Comparison of ENCODE assay signal across 6 mouse cellular contexts in genomic region chr4:145570461-145570860, GRCm38 (mm10). TPM values are rescaled to one million over a fixed set of nuclear protein-coding genes. Genes with fewer than 3 reads are reported as not detected.
"Had no signal": no experiment of that assay in that cellular context is flagged by ENCODE, and none has a peak within 500 bp of the region (broad histone marks: within the 10 kb centered on the region; RNA-seq: fewer than 3 reads in every experiment).

No protein-coding gene starts in this region.

RNA-seq across cellular contexts. Expression of gene Gm13212, which starts 14.5 kb away (rescaled TPM):
- polyA plus RNA-seq: small intestine, adult 2 months had no signal

RNA-seq across cellular contexts. Expression of gene Zfp990, which starts 59.9 kb away (rescaled TPM):
- total RNA-seq: neutrophil, adult 5-6 weeks had no signal
- polyA plus RNA-seq: neural tube, embryonic 13.5 days; small intestine, adult 2 months; stomach, embryonic 14.5 days; stomach, postnatal 0 days; urinary bladder, adult 2 months had no signal
